Mouse (Mus musculus) MN1 (cell line): ENCODE measurements around the gene Disc1.

Experiments used
- DNase-seq: peaks from one replicate; pipeline ENCODE4 v3.0.0-alpha.2; 2016; ENCODE audit warnings: low spot score

Gene Disc1

GRCm38 (mm10) chr8:125183548-125184451 lies 129.8 kb downstream of the Disc1 start:
- peak; percentile 91 for DNase-seq

- DNase-seq, result peak; percentile 44
Measured at GRCm38 (mm10) chr8:125184452-125184817, 130.4 kb downstream of the Disc1 start.

GRCm38 (mm10) chr8:125184881-125185280 lies 130.9 kb downstream of the Disc1 start:
- no peak for DNase-seq

- no peak for DNase-seq
Measured at GRCm38 (mm10) chr8:125187044-125187443, 133.0 kb downstream of the Disc1 start.

- no peak for DNase-seq
Measured at GRCm38 (mm10) chr8:125193701-125194100, 139.7 kb downstream of the Disc1 start.

- DNase-seq, result peak; percentile 40
Measured at GRCm38 (mm10) chr8:125195121-125195520, 141.1 kb downstream of the Disc1 start.

- no peak for DNase-seq
Measured at GRCm38 (mm10) chr8:125196573-125197094, 142.6 kb downstream of the Disc1 start.

GRCm38 (mm10) chr8:125197341-125198002 lies 143.5 kb downstream of the Disc1 start:
- DNase-seq, result no peak

- no peak for DNase-seq
Measured at GRCm38 (mm10) chr8:125198420-125199196, 144.6 kb downstream of the Disc1 start.

- DNase-seq, result no peak
Measured at GRCm38 (mm10) chr8:125199197-125199939, 145.4 kb downstream of the Disc1 start.

GRCm38 (mm10) chr8:125200273-125200863 lies 146.4 kb downstream of the Disc1 start:
- DNase-seq, result no peak

- DNase-seq, result no peak
Measured at GRCm38 (mm10) chr8:125201650-125202049, 147.7 kb downstream of the Disc1 start.

GRCm38 (mm10) chr8:125203016-125203415 lies 149.0 kb downstream of the Disc1 start:
- DNase-seq, result peak; percentile 80

GRCm38 (mm10) chr8:125205556-125205955 lies 151.6 kb downstream of the Disc1 start:
- DNase-seq, result no peak

GRCm38 (mm10) chr8:125206391-125206790 lies 152.4 kb downstream of the Disc1 start:
- no peak for DNase-seq

GRCm38 (mm10) chr8:125206962-125207361 lies 153.0 kb downstream of the Disc1 start:
- DNase-seq, result no peak

GRCm38 (mm10) chr8:125212619-125213167 lies 158.7 kb downstream of the Disc1 start:
- no peak for DNase-seq

- DNase-seq, result no peak
Measured at GRCm38 (mm10) chr8:125217902-125218581, 164.0 kb downstream of the Disc1 start.

GRCm38 (mm10) chr8:125218669-125219068 lies 164.7 kb downstream of the Disc1 start:
- DNase-seq, result peak; percentile 88

- DNase-seq, result no peak
Measured at GRCm38 (mm10) chr8:125220608-125221007, 166.6 kb downstream of the Disc1 start.
